Mouse (Mus musculus) thymus, adult 2 months (tissue): ENCODE results near the gene Tulp2.

Experiments
- CTCF ChIP-seq: fragments of 200-500 bp; IDR thresholded peaks from 2 replicates; pipeline ENCODE4 v1.5.1; 2012; ENCODE audit warnings: mild to moderate bottlenecking, control low read depth, low read length, moderate library complexity, borderline replicate concordance; ENCODE audit not compliant: control insufficient read depth, poor library complexity, insufficient read depth; ENCODE audit errors: extremely low read depth
- POLR2A ChIP-seq: fragments of 200-500 bp; IDR thresholded peaks from 2 replicates; pipeline ENCODE4 v1.6.1; 2012; ENCODE audit warnings: mild to moderate bottlenecking, low read length, control low read depth, moderate library complexity; ENCODE audit not compliant: control insufficient read depth, poor library complexity, insufficient read depth; ENCODE audit errors: extremely low read depth

DNA sequence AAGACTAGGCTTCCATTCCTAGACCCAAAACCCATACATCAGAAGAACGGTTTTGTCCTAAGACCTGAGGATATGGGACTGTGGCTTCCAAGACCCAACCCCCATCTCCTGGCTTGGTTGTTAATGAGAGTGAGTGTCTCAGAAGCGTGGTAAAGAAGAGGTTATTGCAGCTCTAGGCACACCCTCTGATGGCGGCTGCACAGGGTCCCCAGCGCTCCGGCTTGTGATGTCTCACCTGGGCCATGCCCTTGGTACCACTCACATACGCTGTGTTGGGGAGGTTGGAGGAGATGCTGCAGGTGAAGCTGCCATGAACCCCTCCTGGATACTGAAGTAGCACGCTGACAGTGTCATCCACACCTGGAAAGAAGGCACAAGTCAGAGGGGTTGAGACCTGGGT lies 2.9 kb upstream of the Tulp2 start:
- no peak for TF ChIP-seq POLR2A
- TF ChIP-seq CTCF, result no peak
